Mouse (Mus musculus) liver, adult 2 months (tissue): ENCODE results near the gene Gm9573. TPM values are rescaled to one million over a fixed set of nuclear protein-coding genes. Genes with fewer than 3 reads are reported as not detected.

Experiments
- DNase-seq: peaks from one replicate; pipeline ENCODE4 v3.0.0-alpha.2; 2011; ENCODE audit warnings: low read depth, low spot score; ENCODE audit errors: extremely low read depth
- H3K27ac ChIP-seq: fragments of 200-500 bp; replicated peaks from 2 replicates; pipeline ENCODE4 v1.5.1; 2012; ENCODE audit warnings: low read depth, mild to moderate bottlenecking, control low read depth, inconsistent platforms, low read length; ENCODE audit not compliant: insufficient read depth
- H3K27me3 ChIP-seq: fragments of 200-500 bp; 2 replicates; pipeline ENCODE4 v1.6.1; 2012; ENCODE audit warnings: mild to moderate bottlenecking, moderate library complexity, low read length, inconsistent platforms; ENCODE audit not compliant: control insufficient read depth, insufficient read depth
- H3K36me3 ChIP-seq: fragments of 200-500 bp; 2 replicates; pipeline ENCODE4 v1.6.1; 2012; ENCODE audit warnings: low read length, inconsistent platforms; ENCODE audit not compliant: control insufficient read depth, insufficient read depth
- H3K4me1 ChIP-seq: fragments of 200-500 bp; 2 replicates; pipeline ENCODE4 v1.6.1; 2011; ENCODE audit warnings: low read length; ENCODE audit not compliant: control insufficient read depth, insufficient read depth
- H3K4me3 ChIP-seq: fragments of 200-500 bp; 2 replicates; pipeline ENCODE4 v1.5.1; 2011; ENCODE audit warnings: low read depth, mild to moderate bottlenecking, control low read depth, low read length, moderate library complexity; ENCODE audit not compliant: insufficient read depth
- H3K79me2 ChIP-seq: fragments of 200-500 bp; 2 replicates; pipeline ENCODE4 v1.6.1; 2012; ENCODE audit warnings: inconsistent platforms, mild to moderate bottlenecking, low read length, moderate library complexity; ENCODE audit not compliant: control insufficient read depth, insufficient read depth
- H3K9ac ChIP-seq: fragments of 200-500 bp; 2 replicates; pipeline ENCODE4 v1.6.1; 2012; ENCODE audit warnings: low read depth, mild to moderate bottlenecking, control low read depth, inconsistent platforms, low read length
- CTCF ChIP-seq: fragments of 200-500 bp; IDR thresholded peaks from 2 replicates; pipeline ENCODE4 v1.5.1; 2011; ENCODE audit warnings: low read depth, low read length, control low read depth
- POLR2A ChIP-seq: fragments of 200-500 bp; IDR thresholded peaks from 2 replicates; pipeline ENCODE4 v1.6.1; 2011; ENCODE audit warnings: low read length, control low read depth; ENCODE audit not compliant: insufficient read depth; ENCODE audit errors: extremely low read depth
- WGBS: fragments of 180-500 bp; shearing (Covaris S2); methylation state at CpG from one replicate; pipeline ENCODE4 v1.1.7; 2018; 5-methylcytosine and 5-hydroxymethylcytosine counted together
- polyA plus RNA-seq: library from polyadenylated mRNA; depleted of rRNA; stranded (reverse); fragments of >200 nt; gene quantifications from 2 replicates; pipeline ENCODE4 v1.2.3, GENCODE M21; 2012; rRNA removed
- total RNA-seq: library from RNA; depleted of rRNA; stranded (reverse); fragments of >200 nt; gene quantifications from 2 replicates; pipeline ENCODE4 v1.2.3, GENCODE M21; 2014; rRNA removed

The Gm9573 gene
- total RNA-seq (not detected in 2 replicates), polyA plus RNA-seq (not detected in 2 replicates)

DNA sequence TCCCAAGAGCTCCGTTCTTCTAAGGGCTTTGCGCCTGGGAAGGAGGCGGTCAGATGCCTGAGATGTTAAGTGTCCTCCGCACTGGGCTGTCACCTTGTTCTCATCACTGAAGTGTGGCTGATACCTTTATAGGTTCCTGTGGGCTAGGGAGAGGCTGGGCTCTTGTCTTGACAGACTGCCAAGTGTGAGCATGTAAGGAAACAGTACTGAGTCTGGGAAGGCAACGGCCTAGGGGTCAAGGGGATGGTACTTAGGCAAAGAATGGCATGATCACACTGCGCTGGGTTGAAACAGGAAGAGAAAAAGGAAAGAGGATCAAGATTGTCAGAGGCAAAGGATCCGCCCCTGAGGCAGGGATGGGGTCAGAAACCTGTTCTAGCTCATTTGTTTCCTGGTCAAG lies at the start of gene Gm9573:
TSS of gene Gm9573 (minus strand) at position 101 of the 400 bp plus-strand sequence.
- Histone ChIP-seq H3K36me3 (no peaks in the 10 kb centered on the region), H3K9ac (no peak within 1 kb of the TSS), H3K4me1 (no peaks in the 10 kb centered on the region), H3K4me3 (no peak within 1 kb of the TSS), H3K27me3 (no peaks in the 10 kb centered on the region), H3K79me2 (no peaks in the 10 kb centered on the region), H3K27ac (no peak within 1 kb of the TSS)
- no peak for TF ChIP-seq POLR2A
- TF ChIP-seq CTCF, result no peak
- 87% methylated on average over 7 of the region's 7 CpGs for WGBS
- no peak for DNase-seq

DNA sequence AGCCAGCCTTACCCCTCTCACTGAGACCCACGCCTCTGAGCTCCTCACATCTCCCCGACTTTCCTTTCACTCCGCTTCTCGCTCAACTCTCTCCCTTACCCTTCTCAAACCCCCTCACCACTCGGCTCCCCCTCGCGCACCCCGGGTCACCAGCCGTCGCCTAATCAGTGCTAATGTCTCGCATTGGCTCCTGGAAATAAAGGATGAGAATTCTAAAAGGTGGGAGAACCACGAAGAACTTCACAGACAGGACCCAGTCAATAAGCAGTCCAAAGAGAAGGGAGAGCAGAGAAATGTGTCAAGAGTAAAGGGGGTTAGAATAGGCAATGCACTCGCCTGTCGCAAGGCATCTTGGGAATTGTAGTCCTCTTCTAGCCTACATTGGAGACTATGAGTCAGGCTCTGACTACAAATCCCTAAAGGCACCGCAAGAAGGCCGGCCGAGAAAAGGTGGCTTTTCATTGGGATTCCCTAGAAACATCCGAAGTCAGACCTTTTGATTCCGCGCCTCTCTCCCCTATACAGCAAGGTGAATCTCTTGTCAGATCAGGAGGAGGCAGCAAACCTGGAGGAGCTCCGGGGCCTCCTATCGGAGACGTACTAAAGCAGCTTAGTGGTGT lies 47.1 kb upstream of the Gm9573 start, which contains the start of gene Gtf2h4:
TSS of gene Gtf2h4 (minus strand) at position 324 of the 620 bp plus-strand sequence.
- TF ChIP-seq CTCF (no peak), POLR2A (no peak)
- H3K27ac ChIP-seq, result peak within 1 kb of the TSS; percentile 70
- H3K27me3 ChIP-seq, result no peaks in the 10 kb centered on the region
- 1% methylated on average over 23 of the region's 23 CpGs for WGBS
- no peaks in the 10 kb centered on the region for H3K79me2 ChIP-seq
- peaks cover 7% of the 10 kb centered on the region; the same call in 1 of the 2 replicates for H3K4me1 ChIP-seq
- H3K4me3 ChIP-seq, result peak within 1 kb of the TSS; percentile 98
- H3K36me3 ChIP-seq, result no peaks in the 10 kb centered on the region
- peak; percentile 94 for DNase-seq
- H3K9ac ChIP-seq, result peak within 1 kb of the TSS; percentile 95

DNA sequence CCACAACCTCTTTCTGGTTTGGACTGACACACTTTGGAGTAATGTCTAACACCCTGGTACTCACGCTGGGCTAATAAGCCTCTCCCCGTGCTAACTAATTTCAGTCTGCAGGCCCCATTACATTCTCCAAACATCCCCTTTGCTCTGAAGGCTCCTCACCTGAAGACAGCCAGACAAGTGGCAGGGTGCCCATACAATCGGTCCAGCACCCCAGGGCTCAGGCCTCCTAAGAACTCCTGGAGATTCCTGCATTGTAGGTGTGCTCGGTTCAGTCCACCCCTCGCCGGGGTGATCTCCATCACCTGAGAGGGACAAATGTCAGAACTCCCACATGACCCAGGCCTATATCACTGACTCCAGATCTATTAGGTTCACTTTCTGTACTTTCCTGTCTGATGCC lies 46.1 kb upstream of the Gm9573 start:
- 90% methylated on average over 6 of the region's 6 CpGs for WGBS
- TF ChIP-seq CTCF, result no peak
- TF ChIP-seq POLR2A, result no peak
- H3K36me3 ChIP-seq, result no peaks in the 10 kb centered on the region
- peaks cover 7% of the 10 kb centered on the region; the same call in 1 of the 2 replicates for H3K4me1 ChIP-seq
- H3K9ac ChIP-seq, result no peak overlapping the region
- H3K27ac ChIP-seq, result no peak overlapping the region
- H3K79me2 ChIP-seq, result no peaks in the 10 kb centered on the region
- H3K4me3 ChIP-seq, result no peak overlapping the region
- no peak for DNase-seq
- no peaks in the 10 kb centered on the region for H3K27me3 ChIP-seq

DNA sequence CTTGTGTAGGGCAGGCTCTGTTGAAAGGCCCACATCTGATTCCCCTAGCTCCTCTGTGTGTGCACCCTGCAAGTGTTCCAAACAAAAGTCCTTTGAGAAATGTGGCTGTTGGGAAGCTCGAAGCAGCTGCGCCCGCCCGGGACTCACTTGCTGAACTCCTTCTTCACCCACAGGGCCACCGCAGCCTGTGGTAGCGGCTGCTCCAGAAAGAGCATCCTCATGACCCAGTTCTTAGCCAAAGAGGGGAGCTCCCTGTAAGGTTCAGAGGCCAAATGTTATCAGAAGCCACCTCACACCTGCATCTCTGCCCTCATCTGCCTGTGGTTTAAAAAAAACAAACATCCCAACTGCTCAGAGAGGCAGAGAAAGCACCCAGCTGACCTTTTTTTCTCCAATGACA lies 45.4 kb upstream of the Gm9573 start:
- WGBS, result 93% methylated on average over 6 of the region's 6 CpGs
- H3K79me2 ChIP-seq, result no peaks in the 10 kb centered on the region
- no peaks in the 10 kb centered on the region for H3K27me3 ChIP-seq
- H3K36me3 ChIP-seq, result no peaks in the 10 kb centered on the region
- H3K27ac ChIP-seq, result no peak overlapping the region
- no peak for DNase-seq
- H3K9ac ChIP-seq, result no peak overlapping the region
- no peak for TF ChIP-seq POLR2A
- no peak for TF ChIP-seq CTCF
- peaks cover 7% of the 10 kb centered on the region; the same call in 1 of the 2 replicates for H3K4me1 ChIP-seq
- no peak overlapping the region for H3K4me3 ChIP-seq

- DNase-seq, result no peak
- Histone ChIP-seq H3K9ac (no peak overlapping the region), H3K4me1 (peaks cover 9% of the 10 kb centered on the region; the same call in 1 of the 2 replicates), H3K79me2 (no peaks in the 10 kb centered on the region), H3K27ac (no peak overlapping the region), H3K36me3 (no peaks in the 10 kb centered on the region), H3K27me3 (no peaks in the 10 kb centered on the region), H3K4me3 (no peak overlapping the region)
- no peak for TF ChIP-seq CTCF
- TF ChIP-seq POLR2A, result no peak
- 97% methylated on average over 9 of the region's 9 CpGs for WGBS
These were observed 43.3 kb upstream of the Gm9573 start for GRCm38 (mm10) chr17:35669731-35670130.

DNA sequence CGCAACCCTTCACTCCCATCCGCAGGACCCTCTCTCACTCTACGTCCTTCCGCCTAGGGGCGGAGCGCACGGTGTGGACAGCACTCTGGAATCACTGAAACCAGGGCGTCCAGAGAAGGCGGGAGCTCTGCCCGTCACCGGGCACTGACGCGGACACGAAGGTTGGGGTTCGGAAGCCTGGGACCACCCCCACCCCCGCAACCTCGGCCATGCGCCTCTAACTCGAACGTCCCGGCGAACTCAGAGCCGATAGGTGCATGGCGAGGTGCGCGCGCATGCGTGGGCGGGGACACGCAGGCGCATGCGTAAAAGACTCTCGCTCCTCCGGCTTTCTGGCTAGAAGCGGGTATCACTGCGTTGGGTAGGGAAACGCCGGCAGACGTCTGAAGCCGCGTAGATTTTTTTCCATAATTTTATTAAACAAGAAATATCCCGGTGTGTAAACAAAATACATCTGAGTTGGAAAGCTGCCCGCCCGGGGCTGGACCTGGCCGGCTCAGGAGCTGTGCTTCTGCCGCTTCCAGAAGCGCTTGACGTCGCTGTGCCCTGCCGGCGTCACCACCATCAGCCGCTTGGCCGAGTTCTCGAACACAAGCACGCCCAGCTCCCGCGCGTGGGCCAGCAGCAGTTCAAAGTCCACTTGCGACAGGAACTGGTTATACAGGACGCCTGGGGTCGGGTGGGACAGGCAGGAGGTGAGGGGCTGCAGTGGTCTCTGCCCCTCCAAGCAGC lies 41.1 kb upstream of the Gm9573 start, which contains the start of gene Vars2:
TSS of gene Vars2 (minus strand) at position 259 of the 732 bp plus-strand sequence.
- Histone ChIP-seq H3K36me3 (no peaks in the 10 kb centered on the region; the same call in 1 of the 2 replicates), H3K4me3 (peak within 1 kb of the TSS; percentile 66), H3K27ac (peak within 1 kb of the TSS; percentile 42), H3K4me1 (0 out of 2 replicates have a peak, but pooled peaks cover 2% of the 10 kb centered on the region), H3K27me3 (no peaks in the 10 kb centered on the region), H3K9ac (peak within 1 kb of the TSS; percentile 79), H3K79me2 (no peaks in the 10 kb centered on the region)
- WGBS, result under 1% methylated on average over 61 of the region's 61 CpGs
- peak; percentile 80 for DNase-seq
- peak; percentile 84 for TF ChIP-seq POLR2A
- no peak; the same call in 1 of the 2 replicates for TF ChIP-seq CTCF
